Mouse (Mus musculus) embryonic facial prominence, embryonic 12.5 days (tissue): Measurements from ENCODE around the gene Zfp607b. TPM values are rescaled to one million over a fixed set of nuclear protein-coding genes. Genes with fewer than 3 reads are reported as not detected.

ENCODE experiments used
- ATAC-seq: fragments of 200-750 bp; cut with Nextera tagmentation; 2 replicates; pipeline ENCODE4 v1.8.0; 2017; ENCODE audit not compliant: insufficient number of reproducible peaks, insufficient read depth, low FRiP score, low TSS enrichment
- H3K27ac ChIP-seq: fragments of 300-500 bp; sonication (generic); 2 replicates; pipeline ENCODE4 v1.5.1; 2016; ENCODE audit warnings: mild to moderate bottlenecking
- H3K27me3 ChIP-seq: fragments of 300-500 bp; sonication (generic); 2 replicates; pipeline ENCODE4 v1.6.1; 2016; ENCODE audit warnings: mild to moderate bottlenecking, moderate library complexity
- H3K36me3 ChIP-seq: fragments of 300-500 bp; sonication (generic); 2 replicates; pipeline ENCODE4 v1.6.1; 2016; ENCODE audit warnings: mild to moderate bottlenecking
- H3K4me1 ChIP-seq: fragments of 300-500 bp; sonication (generic); 2 replicates; pipeline ENCODE4 v1.6.1; 2016
- H3K4me2 ChIP-seq: fragments of 300-500 bp; sonication (generic); replicated peaks from 2 replicates; pipeline ENCODE4 v1.6.1; 2016; ENCODE audit warnings: mild to moderate bottlenecking, moderate library complexity
- H3K4me3 ChIP-seq: fragments of 300-500 bp; sonication (generic); 2 replicates; pipeline ENCODE4 v1.5.1; 2016; ENCODE audit warnings: mild to moderate bottlenecking
- H3K9ac ChIP-seq: fragments of 300-500 bp; sonication (generic); 2 replicates; pipeline ENCODE4 v1.6.1; 2016; ENCODE audit warnings: mild to moderate bottlenecking, moderate library complexity
- H3K9me3 ChIP-seq: fragments of 300-500 bp; sonication (generic); 2 replicates; pipeline ENCODE4 v1.6.1; 2016; ENCODE audit warnings: mild to moderate bottlenecking, moderate library complexity
- WGBS: fragments of 180-500 bp; shearing (Covaris S2); methylation state at CpG from one replicate; pipeline ENCODE4 v1.1.7; 2016; 5-methylcytosine and 5-hydroxymethylcytosine counted together
- polyA plus RNA-seq: library from polyadenylated mRNA; unstranded; fragments of >200 nt; fragmentation: Nextera tagmentation; extraction: Ambion mirVana; gene quantifications from 2 replicates; pipeline ENCODE4 v1.2.1, GENCODE M21; 2016

The Zfp607b gene
- polyA plus RNA-seq, 1 experiment from 2014 or later = 4.0 TPM

GRCm38 (mm10) chr7:27658712-27659663 is 30.2 kb upstream of the Zfp607b start:
- Histone ChIP-seq H3K9ac (no peak overlapping the region), H3K9me3 (no peaks in the 10 kb centered on the region), H3K4me1 (peaks cover 3% of the 10 kb centered on the region), H3K27ac (no peak overlapping the region), H3K27me3 (peaks cover 61% of the 10 kb centered on the region), H3K4me3 (no peak overlapping the region), H3K4me2 (no peak overlapping the region), H3K36me3 (peaks cover 42% of the 10 kb centered on the region)
- whole genome bisulfite sequencing = 54% methylated on average over 14 of the region's 14 CpGs
- no peak for ATAC-seq

GRCm38 (mm10) chr7:27662038-27662437 is 27.1 kb upstream of the Zfp607b start:
- Histone ChIP-seq H3K4me1 (no peaks in the 10 kb centered on the region), H3K9me3 (no peaks in the 10 kb centered on the region), H3K9ac (no peak overlapping the region), H3K27me3 (peaks cover 30% of the 10 kb centered on the region), H3K27ac (no peak overlapping the region), H3K4me3 (no peak overlapping the region), H3K4me2 (no peak overlapping the region), H3K36me3 (peaks cover 46% of the 10 kb centered on the region)
- ATAC-seq = no peak
- 82% methylated on average over 4 of the region's 4 CpGs for WGBS

GRCm38 (mm10) chr7:27673064-27673574 is 16.0 kb upstream of the Zfp607b start:
- Histone ChIP-seq H3K9ac (peak overlapping the region; percentile 90), H3K36me3 (peaks cover 20% of the 10 kb centered on the region), H3K27me3 (no peaks in the 10 kb centered on the region), H3K4me3 (peak overlapping the region; percentile 85), H3K4me2 (peak overlapping the region; percentile 99), H3K27ac (no peak overlapping the region), H3K9me3 (no peaks in the 10 kb centered on the region), H3K4me1 (peaks cover 15% of the 10 kb centered on the region)
- whole genome bisulfite sequencing = 55% methylated on average over 9 of the region's 9 CpGs
- ATAC-seq = no peak

DNA sequence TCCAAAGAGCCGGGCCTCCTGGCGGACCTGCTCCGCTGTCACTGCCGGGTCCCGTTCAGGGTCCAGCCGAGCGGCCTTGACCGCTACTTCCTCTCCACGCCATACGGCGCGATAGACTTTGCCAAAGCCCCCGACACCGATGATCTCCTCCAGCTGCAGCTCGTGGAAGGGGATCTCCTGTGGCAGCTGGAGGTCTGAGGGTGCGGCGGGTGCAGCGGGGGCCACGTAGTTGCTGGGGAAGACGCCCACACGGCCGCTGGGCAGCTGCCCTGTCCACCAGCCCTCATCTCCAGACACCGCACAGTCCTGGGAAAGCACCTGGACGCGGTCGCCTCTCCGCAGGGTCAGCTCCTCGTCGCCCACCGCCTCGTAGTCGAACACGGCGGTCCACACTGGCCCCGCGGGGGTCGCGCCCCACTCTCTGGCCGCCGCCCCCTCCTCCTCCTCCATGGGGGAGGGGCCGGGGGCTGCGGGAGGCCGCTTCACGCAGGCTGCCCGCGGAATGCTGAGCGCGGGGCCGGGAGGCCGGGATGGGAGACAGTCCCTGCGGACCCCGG is 15.5 kb upstream of the Zfp607b start:
- WGBS = 2% methylated on average over 47 of the region's 52 CpGs
- ATAC-seq = no peak
- peak overlapping the region; percentile 90 for H3K9ac ChIP-seq
- no peak overlapping the region for H3K27ac ChIP-seq
- peak overlapping the region; percentile 99 for H3K4me2 ChIP-seq
- no peaks in the 10 kb centered on the region for H3K9me3 ChIP-seq
- H3K27me3 ChIP-seq = no peaks in the 10 kb centered on the region
- H3K4me3 ChIP-seq = peak overlapping the region; percentile 85
- H3K36me3 ChIP-seq = peaks cover 16% of the 10 kb centered on the region
- H3K4me1 ChIP-seq = peaks cover 15% of the 10 kb centered on the region

DNA sequence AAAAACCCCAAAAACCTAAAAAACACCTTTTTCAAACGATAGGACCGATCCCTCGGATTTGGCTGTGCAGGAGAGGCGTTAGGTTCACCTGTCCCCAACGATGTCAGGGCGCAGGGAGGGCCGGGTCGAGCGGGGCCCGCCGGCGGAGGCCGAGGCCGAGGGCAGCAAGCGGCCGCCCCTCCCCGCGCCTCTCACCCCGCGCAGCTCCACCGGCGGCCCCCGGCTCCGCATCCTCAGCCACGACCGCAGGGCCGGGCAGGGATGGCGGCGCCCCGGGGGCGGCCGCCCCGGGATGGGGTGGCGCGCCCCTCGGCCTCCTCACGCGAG is 15.0 kb upstream of the Zfp607b start:
- Histone ChIP-seq H3K9me3 (no peaks in the 10 kb centered on the region), H3K27ac (peak overlapping the region; percentile 92), H3K27me3 (no peaks in the 10 kb centered on the region), H3K4me3 (peak overlapping the region; percentile 85), H3K4me2 (peak overlapping the region; percentile 99), H3K9ac (peak overlapping the region; percentile 90), H3K36me3 (peaks cover 16% of the 10 kb centered on the region), H3K4me1 (peaks cover 15% of the 10 kb centered on the region)
- no peak; the same call in 1 of the 2 replicates for ATAC-seq
- WGBS = under 1% methylated on average over 36 of the region's 38 CpGs

GRCm38 (mm10) chr7:27674522-27675221 is 14.5 kb upstream of the Zfp607b start, which contains the start of gene Map3k10:
Gene Map3k10, minus strand, starts transcription at chr7:27674598.
- H3K36me3 ChIP-seq = peaks cover 16% of the 10 kb centered on the region
- peak within 1 kb of the TSS; percentile 85 for H3K4me3 ChIP-seq
- H3K9ac ChIP-seq = peak within 1 kb of the TSS; percentile 90
- peaks cover 15% of the 10 kb centered on the region for H3K4me1 ChIP-seq
- H3K9me3 ChIP-seq = no peaks in the 10 kb centered on the region
- no peaks in the 10 kb centered on the region for H3K27me3 ChIP-seq
- peak within 1 kb of the TSS; percentile 99 for H3K4me2 ChIP-seq
- peak; percentile 94 for ATAC-seq
- WGBS = under 1% methylated on average over 31 of the region's 31 CpGs
- H3K27ac ChIP-seq = peak within 1 kb of the TSS; percentile 92

DNA sequence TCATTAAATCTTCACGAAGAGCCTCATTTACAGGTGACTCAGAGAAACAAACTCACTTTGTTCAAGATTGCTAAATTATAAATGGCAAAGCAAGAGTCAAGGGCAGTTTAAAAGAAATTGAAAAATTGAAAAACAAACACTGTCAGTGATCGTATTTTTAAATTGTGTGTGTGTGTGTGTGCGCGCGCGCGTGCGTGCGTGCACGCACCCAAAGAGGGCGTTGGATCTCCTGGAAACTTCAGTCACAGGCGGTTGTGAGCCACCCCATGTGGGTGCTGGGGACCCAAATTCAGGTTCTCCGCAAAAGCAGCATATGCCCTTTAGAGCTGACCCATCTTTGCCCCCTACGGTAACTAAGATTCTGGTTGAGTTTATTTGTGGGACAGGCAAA is 13.9 kb upstream of the Zfp607b start:
- WGBS = 30% methylated on average over 14 of the region's 14 CpGs
- peaks cover 12% of the 10 kb centered on the region for H3K36me3 ChIP-seq
- H3K4me1 ChIP-seq = peaks cover 15% of the 10 kb centered on the region
- H3K9me3 ChIP-seq = no peaks in the 10 kb centered on the region
- H3K4me2 ChIP-seq = peak overlapping the region; percentile 99
- no peak overlapping the region for H3K27ac ChIP-seq
- ATAC-seq = no peak
- no peaks in the 10 kb centered on the region for H3K27me3 ChIP-seq
- peak overlapping the region; percentile 85 for H3K4me3 ChIP-seq
- no peak overlapping the region for H3K9ac ChIP-seq

- no peaks in the 10 kb centered on the region for H3K9me3 ChIP-seq
- WGBS = 64% methylated on average over 2 of the region's 2 CpGs
- H3K36me3 ChIP-seq = no peaks in the 10 kb centered on the region
- H3K27me3 ChIP-seq = no peaks in the 10 kb centered on the region
- no peak overlapping the region for H3K4me2 ChIP-seq
- no peak overlapping the region for H3K4me3 ChIP-seq
- H3K9ac ChIP-seq = no peak overlapping the region
- 0 out of 2 replicates have a peak, but pooled peaks cover 8% of the 10 kb centered on the region for H3K4me1 ChIP-seq
- no peak for ATAC-seq
- H3K27ac ChIP-seq = no peak overlapping the region
Observed at GRCm38 (mm10) chr7:27683218-27683617, 5.9 kb upstream of the Zfp607b start.

- no peaks in the 10 kb centered on the region for H3K36me3 ChIP-seq
- H3K9ac ChIP-seq = no peak overlapping the region
- WGBS = 41% methylated on average over 5 of the region's 5 CpGs
- H3K27me3 ChIP-seq = no peaks in the 10 kb centered on the region
- no peaks in the 10 kb centered on the region for H3K9me3 ChIP-seq
- 0 out of 2 replicates have a peak, but pooled peaks cover 13% of the 10 kb centered on the region for H3K4me1 ChIP-seq
- no peak for ATAC-seq
- no peak overlapping the region for H3K4me3 ChIP-seq
- no peak overlapping the region for H3K27ac ChIP-seq
- peak overlapping the region; percentile 23 for H3K4me2 ChIP-seq
Observed at GRCm38 (mm10) chr7:27685220-27685619, 3.9 kb upstream of the Zfp607b start.

GRCm38 (mm10) chr7:27685681-27686080 is 3.5 kb upstream of the Zfp607b start:
- H3K4me2 ChIP-seq = peak overlapping the region; percentile 23
- no peaks in the 10 kb centered on the region for H3K36me3 ChIP-seq
- no peak overlapping the region for H3K27ac ChIP-seq
- no peak overlapping the region for H3K9ac ChIP-seq
- H3K9me3 ChIP-seq = no peaks in the 10 kb centered on the region
- H3K4me3 ChIP-seq = no peak overlapping the region
- ATAC-seq = no peak
- 0% methylated on average over 6 of the region's 6 CpGs for WGBS
- H3K27me3 ChIP-seq = no peaks in the 10 kb centered on the region
- H3K4me1 ChIP-seq = 0 out of 2 replicates have a peak, but pooled peaks cover 13% of the 10 kb centered on the region

GRCm38 (mm10) chr7:27687043-27687442 is 2.1 kb upstream of the Zfp607b start:
- Histone ChIP-seq H3K9me3 (no peaks in the 10 kb centered on the region), H3K27me3 (no peaks in the 10 kb centered on the region), H3K4me1 (0 out of 2 replicates have a peak, but pooled peaks cover 13% of the 10 kb centered on the region), H3K4me3 (no peak overlapping the region), H3K9ac (no peak overlapping the region), H3K4me2 (no peak overlapping the region), H3K36me3 (no peaks in the 10 kb centered on the region), H3K27ac (no peak overlapping the region)
- WGBS = 81% methylated on average over 1 of the region's 1 CpGs
- no peak for ATAC-seq
